ENCODE assay signal across 10 mouse cellular contexts in the genomic region with DNA sequence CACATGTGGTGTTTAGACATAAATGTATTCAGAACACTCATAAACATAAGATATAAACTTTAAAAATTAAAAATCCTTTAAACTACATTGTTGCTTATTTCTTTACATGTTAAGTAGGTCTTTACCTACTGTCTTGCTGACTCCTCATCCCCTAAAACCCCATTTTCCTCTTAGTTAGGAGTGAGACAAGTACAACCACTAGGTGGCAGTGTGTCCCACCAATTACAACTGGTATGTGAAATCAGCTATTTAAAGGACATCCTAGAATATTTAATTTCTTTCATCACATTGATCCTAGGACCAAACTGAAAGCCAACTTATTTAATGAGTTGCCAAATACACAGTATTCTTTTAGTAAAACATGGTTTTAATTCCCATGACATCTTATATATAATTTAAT. TPM values are rescaled to one million over a fixed set of nuclear protein-coding genes. Genes with fewer than 3 reads are reported as not detected.
DNase-seq lines count a peak whose midpoint lies in the region; ATAC-seq lines count a peak whose summit lies in the region.
"Had no signal": no experiment of that assay in that cellular context is flagged by ENCODE, and none has a peak within 500 bp of the region (broad histone marks: within the 10 kb centered on the region; RNA-seq: fewer than 3 reads in every experiment).

No protein-coding gene starts in this region.

- no peak overlapping the region for H3K4me3 ChIP-seq in hindbrain, embryonic 10.5 days
- H3K4me3 ChIP-seq in hindbrain, embryonic 13.5 days = no peak overlapping the region
- H3K4me3 ChIP-seq: embryonic facial prominence, embryonic 12.5 days had no signal

- H3K36me3 ChIP-seq in hindbrain, embryonic 10.5 days = peaks cover 16% of the 10 kb centered on the region
- peaks cover 25% of the 10 kb centered on the region for H3K36me3 ChIP-seq in hindbrain, embryonic 13.5 days

- no peak overlapping the region for H3K9ac ChIP-seq in hindbrain, embryonic 13.5 days
- H3K9ac ChIP-seq: embryonic facial prominence, embryonic 12.5 days had no signal

- no peak for ATAC-seq in hindbrain, embryonic 13.5 days (ENCODE audit: low FRiP score)

- no peaks in the 10 kb centered on the region for H3K9me3 ChIP-seq in hindbrain, embryonic 10.5 days
- no peaks in the 10 kb centered on the region for H3K9me3 ChIP-seq in hindbrain, embryonic 13.5 days
- H3K9me3 ChIP-seq: embryonic facial prominence, embryonic 12.5 days had no signal

- H3K27me3 ChIP-seq in hindbrain, embryonic 10.5 days (ENCODE audit: insufficient read depth, poor library complexity, severe bottlenecking) = no peaks in the 10 kb centered on the region
- H3K27me3 ChIP-seq in hindbrain, embryonic 13.5 days = no peaks in the 10 kb centered on the region
- H3K27me3 ChIP-seq: embryonic facial prominence, embryonic 12.5 days had no signal

- peak; percentile 46 for DNase-seq in hindbrain, embryonic 10.5 days (ENCODE audit: low spot score)
- DNase-seq in Muller cell, postnatal 12 days (ENCODE audit: inconsistent ontology term) = peak; percentile 34
- peak; percentile 57 for DNase-seq in cerebellum, adult 9-11 months
- peak; percentile 29 to 56 for DNase-seq in frontal cortex, postnatal 25 days (ENCODE audit: low spot score in 2 of 2)
- DNase-seq in kidney, postnatal 36 days = peak; percentile 62 to 84
- peak; percentile 61 for DNase-seq in lung, postnatal 25 days (ENCODE audit: low spot score)
- DNase-seq in spleen, postnatal 10 days (ENCODE audit: low spot score in 2 of 2) = peak; percentile 35 to 77

- no peak overlapping the region for H3K27ac ChIP-seq in hindbrain, embryonic 10.5 days
- no peak overlapping the region for H3K27ac ChIP-seq in hindbrain, embryonic 13.5 days
- H3K27ac ChIP-seq: embryonic facial prominence, embryonic 12.5 days; macrophage had no signal

- no peaks in the 10 kb centered on the region for H3K4me1 ChIP-seq in hindbrain, embryonic 10.5 days (replicated peaks)
- H3K4me1 ChIP-seq in hindbrain, embryonic 13.5 days (replicated peaks) = no peaks in the 10 kb centered on the region
- H3K4me1 ChIP-seq: embryonic facial prominence, embryonic 12.5 days had no signal

- no peak overlapping the region for H3K4me2 ChIP-seq in hindbrain, embryonic 13.5 days
- H3K4me2 ChIP-seq: embryonic facial prominence, embryonic 12.5 days had no signal

RNA-seq across cellular contexts. Expression of gene Nrcam, which starts 36.4 kb away (rescaled TPM):
- 24.2 and 46.9 TPM in 2 replicates for polyA plus RNA-seq in hindbrain, embryonic 10.5 days (2016; fragmentation: Nextera tagmentation; extraction: Ambion mirVana)
- 132 and 133 TPM in 2 replicates for polyA plus RNA-seq in hindbrain, embryonic 13.5 days (2015; fragmentation: Nextera tagmentation; extraction: Ambion mirVana)
